Mouse (Mus musculus) limb, embryonic 10.5 days (tissue): ENCODE results near the gene Gm20843. TPM values are rescaled to one million over a fixed set of nuclear protein-coding genes. Genes with fewer than 3 reads are reported as not detected.
"Not testable (repeated sequence)": the region's sequence is repeated elsewhere in the genome, so short reads cannot be mapped to it uniquely, and the experiment has no call there.

Source experiments
- DNase-seq: peaks from one replicate; pipeline ENCODE4 v3.0.0-alpha.2; 2017; ENCODE audit warnings: low spot score
- H3K27ac ChIP-seq: fragments of 300-500 bp; sonication (generic); 2 replicates; pipeline ENCODE4 v1.5.1; 2016; ENCODE audit warnings: mild to moderate bottlenecking
- H3K27me3 ChIP-seq: fragments of 300-500 bp; sonication (generic); 2 replicates; pipeline ENCODE4 v1.6.1; 2016; ENCODE audit warnings: low read depth, mild to moderate bottlenecking; ENCODE audit not compliant: poor library complexity, severe bottlenecking
- H3K36me3 ChIP-seq: fragments of 300-500 bp; sonication (generic); 2 replicates; pipeline ENCODE4 v1.6.1; 2016; ENCODE audit warnings: mild to moderate bottlenecking, moderate library complexity
- H3K4me1 ChIP-seq: fragments of 300-500 bp; sonication (generic); 2 replicates; pipeline ENCODE4 v1.6.1; 2016
- H3K4me3 ChIP-seq: fragments of 300-500 bp; sonication (generic); 2 replicates; pipeline ENCODE4 v1.5.1; 2016; ENCODE audit warnings: mild to moderate bottlenecking, moderate library complexity
- H3K9me3 ChIP-seq: fragments of 300-500 bp; sonication (generic); replicated peaks from 2 replicates; pipeline ENCODE4 v1.6.1; 2016; ENCODE audit warnings: mild to moderate bottlenecking
- WGBS: fragments of 180-500 bp; shearing (Covaris S2); methylation state at CpG from one replicate; pipeline ENCODE4 v1.1.7; 2016; 5-methylcytosine and 5-hydroxymethylcytosine counted together
- polyA plus RNA-seq: library from polyadenylated mRNA; unstranded; fragments of >200 nt; fragmentation: Nextera tagmentation; extraction: Ambion mirVana; gene quantifications from 2 replicates; pipeline ENCODE4 v1.2.1, GENCODE M21; 2016

Gm20843 gene
- not detected in 2 replicates for polyA plus RNA-seq

DNA sequence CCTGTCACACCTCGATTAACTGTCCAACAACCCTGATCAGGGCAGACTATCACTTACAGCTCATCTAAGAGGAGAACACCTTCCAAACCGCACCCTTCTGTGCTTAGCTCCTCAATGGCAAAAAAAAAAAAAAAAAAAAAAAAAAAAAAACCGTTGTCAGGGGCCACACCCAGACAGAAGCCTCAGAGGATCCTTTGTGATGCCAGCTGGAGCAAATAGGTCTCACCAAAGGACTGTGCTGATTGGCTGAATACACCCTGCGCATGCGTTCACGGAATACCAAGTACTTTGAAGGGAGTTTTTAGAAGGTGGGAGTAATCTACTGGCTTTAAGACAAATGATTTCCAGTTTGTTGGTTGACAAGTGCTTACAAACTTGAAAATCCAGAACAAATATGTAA lies at the start of gene Gm20843:
TSS of gene Gm20843 (minus strand) at position 101 of the 400 bp plus-strand sequence.
- no CpG with 5 or more reads among the region's 6 CpGs for WGBS
- H3K36me3 ChIP-seq, H3K9me3 ChIP-seq, H3K27me3 ChIP-seq, H3K4me3 ChIP-seq, DNase-seq, H3K4me1 ChIP-seq, H3K27ac ChIP-seq: not testable (repeated sequence)
